Mouse (Mus musculus) bone marrow macrophage, adult 2 months (primary cell): ENCODE data around the gene Xrcc6. TPM values are rescaled to one million over a fixed set of nuclear protein-coding genes. Genes with fewer than 3 reads are reported as not detected.

Experiments used
- H3K27ac ChIP-seq: 2 replicates; pipeline ENCODE4 v1.5.1; 2012; ENCODE audit warnings: low read depth, low read length; ENCODE audit not compliant: insufficient read depth
- H3K4me1 ChIP-seq: 2 replicates; pipeline ENCODE4 v1.6.1; 2012; ENCODE audit warnings: low read length; ENCODE audit not compliant: control insufficient read depth, insufficient read depth
- H3K4me3 ChIP-seq: 2 replicates; pipeline ENCODE4 v1.5.1; 2012; ENCODE audit warnings: mild to moderate bottlenecking, low read length, moderate library complexity; ENCODE audit not compliant: insufficient read depth
- CTCF ChIP-seq: IDR thresholded peaks from 2 replicates; pipeline ENCODE4 v1.5.1; 2012; ENCODE audit warnings: low read depth, mild to moderate bottlenecking, low read length, moderate library complexity
- POLR2A ChIP-seq: IDR thresholded peaks from 2 replicates; pipeline ENCODE4 v1.6.1; 2012; ENCODE audit warnings: mild to moderate bottlenecking, low read depth, low read length, borderline replicate concordance
- polyA plus RNA-seq: library from polyadenylated mRNA; stranded (reverse); fragments of >200 nt; gene quantifications from 2 replicates; pipeline ENCODE4 v1.2.4, GENCODE M21; 2012; ENCODE audit not compliant: missing spikeins, insufficient read depth, insufficient read length

Gene Xrcc6
- polyA plus RNA-seq, 1 experiment, result 20.0 TPM

GRCm38 (mm10) chr15:81989371-81990062 lies 1.9 kb downstream of the Xrcc6 start:
- no peaks in the 10 kb centered on the region for H3K4me1 ChIP-seq
- TF ChIP-seq POLR2A (no peak), CTCF (peak; percentile 72)
- no peak overlapping the region for H3K27ac ChIP-seq
- H3K4me3 ChIP-seq, result no peak overlapping the region

GRCm38 (mm10) chr15:81990549-81990948 lies 2.9 kb downstream of the Xrcc6 start:
- no peak for TF ChIP-seq POLR2A
- TF ChIP-seq CTCF, result no peak
- Histone ChIP-seq H3K4me3 (no peak overlapping the region), H3K27ac (no peak overlapping the region), H3K4me1 (no peaks in the 10 kb centered on the region)

DNA sequence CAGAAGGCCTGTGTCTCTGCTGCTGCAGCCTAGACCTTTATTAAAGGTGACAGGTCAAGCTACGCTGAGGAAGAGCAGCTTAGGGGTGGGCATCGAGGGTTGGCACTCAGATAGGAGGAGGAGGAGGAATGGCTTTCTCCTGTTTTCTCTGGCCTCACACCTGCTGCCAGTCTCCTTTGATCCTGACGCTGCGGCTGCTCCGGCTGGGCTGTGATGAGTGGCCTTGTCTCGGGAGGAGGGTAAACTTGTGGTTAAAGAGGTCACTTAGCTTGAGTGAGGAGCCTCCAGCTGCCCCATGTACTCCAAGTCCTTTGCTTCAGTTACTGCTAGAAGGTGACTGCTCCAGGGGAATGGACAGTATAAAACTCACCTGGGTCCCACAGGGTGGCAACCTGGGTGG lies 6.4 kb downstream of the Xrcc6 start:
- no peak for TF ChIP-seq POLR2A
- no peak for TF ChIP-seq CTCF
- H3K4me1 ChIP-seq, result no peaks in the 10 kb centered on the region
- no peak overlapping the region for H3K4me3 ChIP-seq
- H3K27ac ChIP-seq, result no peak overlapping the region

DNA sequence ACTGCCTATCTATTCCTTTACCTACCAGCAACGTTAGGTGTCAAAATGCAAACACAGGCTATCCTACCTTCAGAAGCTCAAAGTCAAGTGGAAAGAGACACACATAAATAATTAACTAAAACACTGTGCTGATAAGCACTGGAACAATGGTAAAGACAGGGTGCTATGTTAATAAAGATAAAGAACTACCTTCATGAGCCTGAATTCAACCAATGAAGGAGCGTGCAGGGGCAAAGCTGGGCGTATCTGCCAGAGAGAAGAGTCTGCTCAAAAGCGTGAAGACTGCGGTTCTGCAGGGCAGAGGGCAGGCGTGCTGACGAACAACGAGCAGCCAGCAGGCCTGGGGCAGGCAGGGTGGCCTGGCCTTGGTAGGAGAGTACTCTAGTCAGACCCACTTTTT lies 16.6 kb downstream of the Xrcc6 start:
- Histone ChIP-seq H3K4me1 (no peaks in the 10 kb centered on the region), H3K4me3 (no peak overlapping the region), H3K27ac (no peak overlapping the region)
- TF ChIP-seq POLR2A, result no peak
- TF ChIP-seq CTCF, result no peak

DNA sequence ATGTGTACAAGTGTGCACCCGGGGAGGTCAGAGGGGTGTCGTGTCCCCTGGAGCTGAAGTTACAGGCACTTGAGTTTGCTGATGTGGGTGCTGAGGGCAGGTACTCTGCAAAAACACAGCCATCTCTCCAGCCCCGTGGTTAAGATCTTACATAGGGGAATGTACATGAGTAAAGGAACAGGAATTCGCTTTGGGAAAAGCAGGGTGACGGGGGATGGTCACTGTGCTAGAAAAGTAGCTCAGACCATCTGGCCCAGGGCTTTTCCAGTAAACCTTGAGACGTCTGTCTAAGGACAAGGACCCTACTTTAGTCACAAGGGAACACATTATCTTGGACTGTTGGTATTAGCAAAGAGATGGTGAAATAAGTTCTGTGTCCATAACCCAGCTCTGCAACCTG lies 24.3 kb downstream of the Xrcc6 start:
- TF ChIP-seq CTCF (no peak), POLR2A (no peak)
- Histone ChIP-seq H3K4me3 (no peak overlapping the region), H3K27ac (no peak overlapping the region), H3K4me1 (peaks cover 5% of the 10 kb centered on the region)

DNA sequence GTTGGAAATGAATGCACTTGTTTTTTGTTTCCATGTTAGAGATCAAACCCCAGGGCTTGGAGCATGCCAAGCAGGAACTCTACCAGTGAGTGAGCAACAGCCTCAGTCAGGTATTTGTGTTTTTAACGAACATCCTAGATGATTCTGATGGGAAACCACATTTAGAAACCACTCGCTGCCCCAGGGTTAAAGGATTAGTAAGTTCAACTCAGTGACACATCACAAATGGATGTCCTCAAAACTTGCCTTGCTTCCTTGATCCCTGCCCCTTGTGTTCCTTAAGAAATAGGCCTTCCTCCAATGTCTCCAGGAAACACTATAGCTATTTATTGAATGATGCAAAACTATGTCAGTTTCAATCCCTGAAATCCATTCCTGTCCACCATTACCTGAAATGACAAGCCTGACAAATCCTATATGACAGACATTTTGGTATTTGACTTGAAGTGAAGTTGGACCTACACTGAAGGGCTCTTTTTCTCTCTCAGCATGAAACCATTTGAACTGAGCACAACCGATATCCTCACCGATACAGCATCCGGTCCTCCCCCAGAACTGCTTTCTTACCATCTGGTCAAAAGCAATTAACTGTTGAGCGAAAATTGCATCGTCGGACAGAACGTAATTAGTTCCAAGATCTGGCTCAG lies 27.2 kb downstream of the Xrcc6 start:
- no peak for TF ChIP-seq CTCF
- TF ChIP-seq POLR2A, result no peak
- H3K4me3 ChIP-seq, result peak overlapping the region; percentile 94
- peaks cover 9% of the 10 kb centered on the region for H3K4me1 ChIP-seq
- no peak overlapping the region for H3K27ac ChIP-seq

- H3K4me3 ChIP-seq, result peak overlapping the region; percentile 94
- no peak overlapping the region; the same call in 1 of the 2 replicates for H3K27ac ChIP-seq
- TF ChIP-seq POLR2A (no peak), CTCF (no peak)
- H3K4me1 ChIP-seq, result peaks cover 9% of the 10 kb centered on the region
Observed at GRCm38 (mm10) chr15:82015392-82016100, 27.9 kb downstream of the Xrcc6 start.

DNA sequence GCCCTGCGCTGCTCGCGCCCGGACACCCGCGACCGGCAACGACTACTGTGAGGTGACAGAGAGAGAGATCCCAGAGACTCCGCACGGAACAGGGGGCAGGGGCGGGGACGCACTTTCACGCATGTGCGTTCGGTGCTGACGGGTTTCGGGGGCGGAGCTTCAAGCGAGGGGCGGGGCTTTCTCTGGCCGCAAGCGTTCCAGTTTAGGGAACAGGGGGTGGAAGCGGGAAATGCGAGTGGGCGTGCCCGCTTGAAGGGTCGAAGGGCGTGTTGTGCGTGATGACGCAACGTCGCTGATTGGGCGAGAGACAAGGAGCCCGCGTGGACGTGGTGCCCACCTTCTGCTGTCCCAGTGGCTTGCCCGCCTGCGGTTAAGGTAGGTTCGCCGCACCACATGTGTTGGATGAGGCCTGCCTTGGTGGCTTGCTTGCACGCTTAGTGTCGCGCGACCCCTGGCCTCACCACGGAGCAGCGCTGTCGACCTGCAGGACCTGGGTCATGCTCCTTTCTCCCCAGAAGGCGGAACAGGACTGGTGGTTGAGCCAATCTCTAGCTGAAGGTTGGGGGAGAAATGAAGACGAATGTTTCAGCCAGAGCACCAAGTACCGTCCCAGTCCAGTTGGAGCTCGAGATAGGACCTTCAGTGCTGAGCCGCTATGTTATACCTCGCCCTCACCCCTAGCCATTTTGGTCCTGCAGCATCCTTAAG lies 28.6 kb downstream of the Xrcc6 start:
- H3K4me3 ChIP-seq, result peak overlapping the region; percentile 94
- TF ChIP-seq CTCF (no peak), POLR2A (no peak)
- H3K4me1 ChIP-seq, result peaks cover 9% of the 10 kb centered on the region
- 0 out of 2 replicates have a peak overlapping the region, but pooled peaks have one; percentile 5 for H3K27ac ChIP-seq

DNA sequence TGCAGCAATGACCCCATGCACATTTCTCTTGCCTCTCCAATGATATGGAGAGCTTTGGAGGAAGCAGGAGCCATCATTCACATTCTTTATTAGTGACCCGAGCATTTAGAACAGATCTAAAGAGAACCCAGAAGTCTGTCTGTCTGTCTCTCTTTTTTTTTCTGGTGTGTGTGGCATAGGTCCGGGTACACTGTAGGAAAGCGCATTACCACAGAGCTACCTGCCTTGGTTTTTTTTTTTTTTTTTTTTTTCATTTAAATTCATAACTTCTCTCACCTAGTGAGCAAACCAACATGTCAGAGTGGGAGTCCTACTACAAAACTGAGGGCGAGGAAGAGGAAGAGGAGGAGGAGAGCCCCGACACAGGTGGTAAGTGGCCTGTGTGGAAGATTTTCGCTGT lies 29.2 kb downstream of the Xrcc6 start:
- H3K4me3 ChIP-seq, result peak overlapping the region; percentile 73
- peaks cover 9% of the 10 kb centered on the region for H3K4me1 ChIP-seq
- H3K27ac ChIP-seq, result 0 out of 2 replicates have a peak overlapping the region, but pooled peaks have one; percentile 5
- TF ChIP-seq POLR2A, result no peak
